Mouse (Mus musculus) layer of hippocampus, adult 11-12 months (tissue): ENCODE data around the gene Hivep3.

ENCODE experiments used
- DNase-seq: peaks from one replicate; pipeline ENCODE4 v3.0.0; 2022; ENCODE audit warnings: low spot score

Hivep3 gene

GRCm38 (mm10) chr4:119873935-119874334 is 140.4 kb downstream of the Hivep3 start:
- no peak for DNase-seq

- no peak for DNase-seq
Measured at GRCm38 (mm10) chr4:119875592-119875991, 142.0 kb downstream of the Hivep3 start.

GRCm38 (mm10) chr4:119876535-119877160 is 143.1 kb downstream of the Hivep3 start:
- DNase-seq: peak; percentile 33

GRCm38 (mm10) chr4:119878218-119878617 is 144.6 kb downstream of the Hivep3 start:
- DNase-seq: no peak

- no peak for DNase-seq
Measured at GRCm38 (mm10) chr4:119879671-119880070, 146.1 kb downstream of the Hivep3 start.

GRCm38 (mm10) chr4:119880270-119880669 is 146.7 kb downstream of the Hivep3 start:
- DNase-seq: no peak

GRCm38 (mm10) chr4:119881292-119881691 is 147.7 kb downstream of the Hivep3 start:
- DNase-seq: no peak

- no peak for DNase-seq
Measured at GRCm38 (mm10) chr4:119882401-119882800, 148.8 kb downstream of the Hivep3 start.

- no peak for DNase-seq
Measured at GRCm38 (mm10) chr4:119882814-119883213, 149.2 kb downstream of the Hivep3 start.

- no peak for DNase-seq
Measured at GRCm38 (mm10) chr4:119886621-119887020, 153.0 kb downstream of the Hivep3 start.

GRCm38 (mm10) chr4:119887523-119888177 is 154.1 kb downstream of the Hivep3 start:
- no peak for DNase-seq

- no peak for DNase-seq
Measured at GRCm38 (mm10) chr4:119889760-119890159, 156.2 kb downstream of the Hivep3 start.

GRCm38 (mm10) chr4:119893255-119893779 is 159.7 kb downstream of the Hivep3 start:
- DNase-seq: no peak

- DNase-seq: no peak
Measured at GRCm38 (mm10) chr4:119894797-119895458, 161.3 kb downstream of the Hivep3 start.

- DNase-seq: no peak
Measured at GRCm38 (mm10) chr4:119895504-119895903, 161.9 kb downstream of the Hivep3 start.

GRCm38 (mm10) chr4:119896572-119896971 is 163.0 kb downstream of the Hivep3 start:
- DNase-seq: no peak

GRCm38 (mm10) chr4:119897054-119897855 is 163.7 kb downstream of the Hivep3 start:
- no peak for DNase-seq

GRCm38 (mm10) chr4:119901556-119902491 is 168.2 kb downstream of the Hivep3 start:
- peak; percentile 68 for DNase-seq

- DNase-seq: peak; percentile 72
Measured at GRCm38 (mm10) chr4:119903328-119903727, 169.7 kb downstream of the Hivep3 start.

GRCm38 (mm10) chr4:119903806-119904205 is 170.2 kb downstream of the Hivep3 start:
- DNase-seq: no peak

- DNase-seq: no peak
Measured at GRCm38 (mm10) chr4:119904296-119904695, 170.7 kb downstream of the Hivep3 start.
